Mouse (Mus musculus) lung, embryonic 15.5 days (tissue): Measurements from ENCODE around the gene Fzd4. TPM values are rescaled to one million over a fixed set of nuclear protein-coding genes. Genes with fewer than 3 reads are reported as not detected.

Experiments
- polyA plus RNA-seq: library from polyadenylated mRNA; unstranded; fragments of >200 nt; fragmentation: Nextera tagmentation; extraction: Ambion mirVana; gene quantifications from 2 replicates; pipeline ENCODE4 v1.2.1, GENCODE M21; 2015

The Fzd4 gene
- polyA plus RNA-seq, 1 experiment from 2014 or later = 13.1 TPM

Other genes with a start within 250 kb of the Fzd4 start
- 20.0 and 23.2 TPM in 2 replicates for gene Tmem135, start 133 bp upstream of the Fzd4 start, polyA plus RNA-seq
- gene Prss23, start 122.8 kb downstream of the Fzd4 start, polyA plus RNA-seq = 42.4 and 46.3 TPM in 2 replicates
- 1.3 and 1.9 TPM in 2 replicates for gene Me3, start 228.0 kb downstream of the Fzd4 start, polyA plus RNA-seq